Comparison of ENCODE assay signal across 21 mouse cellular contexts in the genomic region with DNA sequence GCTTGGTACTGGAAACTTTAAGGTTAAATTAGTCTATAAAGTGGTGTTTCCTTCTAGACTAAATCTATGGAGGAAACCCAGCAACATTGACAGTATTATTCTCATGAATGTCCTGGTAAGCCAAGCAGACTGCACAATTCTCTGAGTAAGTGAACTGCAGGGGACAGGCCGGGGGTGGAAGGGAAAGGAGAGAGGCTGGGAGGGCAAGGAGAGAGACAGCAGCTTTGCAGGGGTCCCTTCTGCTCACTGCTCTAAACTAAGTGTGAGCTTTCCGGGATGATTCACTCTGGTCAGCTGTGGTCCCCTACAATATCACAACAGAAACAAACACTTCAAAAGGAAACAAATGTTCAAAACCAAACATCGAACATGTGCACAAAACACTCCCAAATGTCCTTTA.
A peak's percentile ranks its signal among the peaks of the same experiment; 100 is the strongest.
DNase-seq lines count a peak whose midpoint lies in the region; ATAC-seq and TF ChIP-seq lines count a peak whose summit lies in the region.
"Had no signal": no experiment of that assay in that cellular context is flagged by ENCODE, and none has a peak within 500 bp of the region (broad histone marks: within the 10 kb centered on the region; RNA-seq: fewer than 3 reads in every experiment).

No protein-coding gene starts in this region.

- H3K4me2 ChIP-seq in heart, embryonic 14.5 days (ENCODE audit: low read length) = peak overlapping the region; percentile 27
- H3K4me2 ChIP-seq in liver, embryonic 12.5 days = peak overlapping the region; percentile 68
- H3K4me2 ChIP-seq: forebrain, embryonic 12.5 days; hindbrain, embryonic 12.5 days had no signal

- peak overlapping the region; percentile 47; the same call in 1 of the 2 replicates for H3K9ac ChIP-seq in heart, embryonic 14.5 days (ENCODE audit: low read length)
- H3K9ac ChIP-seq in liver, embryonic 12.5 days = peak overlapping the region; percentile 82
- H3K9ac ChIP-seq: forebrain, embryonic 12.5 days; hindbrain, embryonic 12.5 days; stomach, embryonic 15.5 days had no signal

- no peak for ATAC-seq in heart, embryonic 14.5 days (ENCODE audit: insufficient number of reproducible peaks, insufficient read depth, low FRiP score, low read depth)
- ATAC-seq in G1E (ENCODE audit: extremely low read depth, insufficient number of reproducible peaks, low FRiP score, poor library complexity, severe bottlenecking) = no peak
- no peak for ATAC-seq in liver, embryonic 12.5 days
- ATAC-seq: activated CD4-positive, CD25-positive, alpha-beta regulatory T cell, adult 4 months; midbrain, embryonic 16.5 days had no signal

- no peaks in the 10 kb centered on the region for H3K36me3 ChIP-seq in heart, embryonic 14.5 days (ENCODE audit: control insufficient read depth, insufficient read depth, low read length)
- H3K36me3 ChIP-seq in G1E (replicated peaks) = no peaks in the 10 kb centered on the region
- H3K36me3 ChIP-seq in liver, embryonic 12.5 days = no peaks in the 10 kb centered on the region
- H3K36me3 ChIP-seq: forebrain, embryonic 12.5 days; hindbrain, embryonic 12.5 days; stomach, embryonic 15.5 days had no signal

- DNase-seq in cerebellum, adult 2 months = peak in 1 of 2 experiments; percentile 54
- DNase-seq in cerebellum, adult 9-11 months = no peak
- no peak for DNase-seq in heart, postnatal 25 days (ENCODE audit: low spot score)
- DNase-seq in G1E (ENCODE audit: low spot score) = no peak
- no peak for DNase-seq in embryo, embryonic 10.5 days (ENCODE audit: low spot score)
- no peak for DNase-seq in left cerebral cortex, postnatal 10 days (ENCODE audit: extremely low spot score in 1 of 2, low spot score in 2 of 2)
- DNase-seq: adrenal gland, postnatal 25 days; kidney, adult 11 months; kidney, postnatal 25 days; lung, adult 18-20 months; spleen, adult 18-20 months; thymus, postnatal 25 days had no signal

- 31% methylated on average over 3 of the region's 3 CpGs for WGBS in cerebellum, adult 2 months
- WGBS in heart, embryonic 14.5 days = 42% methylated on average over 3 of the region's 3 CpGs
- WGBS in liver, embryonic 12.5 days (ENCODE audit: insufficient replicate concordance) = 44% methylated on average over 3 of the region's 3 CpGs

- H3K27me3 ChIP-seq in cerebellum, adult 2 months (ENCODE audit: control insufficient read depth, insufficient read depth, low read length) = no peaks in the 10 kb centered on the region
- H3K27me3 ChIP-seq in heart, embryonic 14.5 days (ENCODE audit: control insufficient read depth, insufficient read depth, low read length) = no peaks in the 10 kb centered on the region
- H3K27me3 ChIP-seq in G1E (ENCODE audit: insufficient read depth, low read length) = no peaks in the 10 kb centered on the region
- no peaks in the 10 kb centered on the region for H3K27me3 ChIP-seq in liver, embryonic 12.5 days (replicated peaks)
- H3K27me3 ChIP-seq: CH12.LX; forebrain, embryonic 12.5 days; hindbrain, embryonic 12.5 days; stomach, embryonic 15.5 days had no signal

- H3K27ac ChIP-seq in cerebellum, adult 2 months (ENCODE audit: insufficient read depth, low read length) = peak overlapping the region; percentile 65; the same call in 1 of the 2 replicates
- H3K27ac ChIP-seq in heart, embryonic 14.5 days (replicated peaks in 1 of 2; ENCODE audit: control insufficient read depth in 1 of 2, insufficient read depth in 1 of 2, low read depth in 2 of 2, low read length in 2 of 2) = peak overlapping the region; percentile 15 to 64; a peak in 2 of 4 replicates
- peak overlapping the region; percentile 84 for H3K27ac ChIP-seq in liver, embryonic 12.5 days
- H3K27ac ChIP-seq: forebrain, embryonic 12.5 days; hindbrain, embryonic 12.5 days; macrophage; stomach, embryonic 15.5 days had no signal

- no peaks in the 10 kb centered on the region for H3K9me3 ChIP-seq in heart, embryonic 14.5 days (ENCODE audit: control insufficient read depth, low read length)
- no peaks in the 10 kb centered on the region for H3K9me3 ChIP-seq in G1E (replicated peaks)
- no peaks in the 10 kb centered on the region for H3K9me3 ChIP-seq in liver, embryonic 12.5 days (replicated peaks)
- H3K9me3 ChIP-seq: forebrain, embryonic 12.5 days; hindbrain, embryonic 12.5 days; stomach, embryonic 15.5 days had no signal

- peaks cover 3% of the 10 kb centered on the region; the same call in 1 of the 2 replicates for H3K4me1 ChIP-seq in cerebellum, adult 2 months (ENCODE audit: control insufficient read depth, insufficient read depth, low read length)
- H3K4me1 ChIP-seq in heart, embryonic 14.5 days (ENCODE audit: control insufficient read depth in 2 of 2, insufficient read depth in 2 of 2, low read length in 2 of 2) = peaks cover 6 to 18% of the 10 kb centered on the region in 2 experiments
- peaks cover 69% of the 10 kb centered on the region for H3K4me1 ChIP-seq in G1E (ENCODE audit: insufficient read depth, low read depth, low read length)
- peaks cover 77% of the 10 kb centered on the region for H3K4me1 ChIP-seq in liver, embryonic 12.5 days

- H3K4me3 ChIP-seq in cerebellum, adult 2 months (replicated peaks; ENCODE audit: insufficient read depth, low read depth, low read length) = no peak overlapping the region
- H3K4me3 ChIP-seq in heart, embryonic 14.5 days (ENCODE audit: control insufficient read depth in 1 of 2, insufficient read depth in 1 of 2, low read depth in 1 of 2, low read length in 2 of 2) = no peak overlapping the region
- peak overlapping the region; percentile 67 for H3K4me3 ChIP-seq in G1E (ENCODE audit: low read depth, low read length)
- H3K4me3 ChIP-seq in liver, embryonic 12.5 days = peak overlapping the region; percentile 68
- H3K4me3 ChIP-seq: forebrain, embryonic 12.5 days; hindbrain, embryonic 12.5 days; stomach, embryonic 15.5 days had no signal

- TF ChIP-seq POLR2A in cerebellum, adult 2 months (IDR thresholded peaks at IDR 0.05; ENCODE audit: borderline replicate concordance, insufficient read depth, low read length) = no peak

- no peak for TF ChIP-seq CTCF in cerebellum, adult 2 months (IDR thresholded peaks at IDR 0.05; ENCODE audit: borderline replicate concordance, insufficient read depth, low read depth, low read length)
- TF ChIP-seq CTCF in G1E (IDR thresholded peaks at IDR 0.05; ENCODE audit: low read depth, low read length) = no peak

- intact Hi-C loops in heart, postnatal 25 days (cut with DNase I) = no loop called here
- intact Hi-C loops in left cerebral cortex, postnatal 10 days (cut with DNase I) = no loop called here

Comparison
In these comparisons a context has a peak if more than half of its experiments do, and no peak if none do; other contexts are left out.
1. H3K4me3 ChIP-seq: peak in G1E (single experiment) and liver, embryonic 12.5 days (single experiment); none in cerebellum, adult 2 months (single experiment) and heart, embryonic 14.5 days (0 of 2).
2. Peak in every context shown above with its lines, with median percentiles within 50 percentile points of each other: H3K27ac ChIP-seq.